Mouse (Mus musculus) adrenal gland, postnatal 36 days (tissue): ENCODE data around the gene Olfr1415. TPM values are rescaled to one million over a fixed set of nuclear protein-coding genes. Genes with fewer than 3 reads are reported as not detected.

Experiments
- microRNA-seq: library from miRNA; unstranded; fragments of <30 nt; microRNA quantifications from one replicate; pipeline ENCODE4 v1.2.0, GENCODE M21; 2021
- total RNA-seq, 2 experiments: library from RNA; stranded (reverse); gene quantifications; 2 replicates each; pipeline ENCODE4 v1.2.3; 2021

Olfr1415 gene
- total RNA-seq, 2 experiments from 2014 or later, result not detected

Small RNA genes lying within 50 kb of the gene (microRNA-seq; reads per million reads assigned to microRNA genes)
- gene Mir6900, result 1.5 reads per million

Other genes with a start within 250 kb of the Olfr1415 start
- gene Ndufa10, start 22.2 kb downstream of the Olfr1415 start, total RNA-seq, result 100 to 1,000 TPM; 385 to 397 TPM
- gene Olfr1416, start 11.0 kb downstream of the Olfr1415 start, total RNA-seq, result not detected
- gene Olfr1414, start 22.6 kb upstream of the Olfr1415 start, total RNA-seq, result under 1 TPM in 1 of 2 experiments, not detected in 1; 0.10 TPM
- gene Olfr1413, start 75.2 kb upstream of the Olfr1415 start, total RNA-seq, result not detected
- gene Olfr1412, start 89.7 kb upstream of the Olfr1415 start, total RNA-seq, result not detected
- not detected for gene Olfr1411, start 98.3 kb upstream of the Olfr1415 start, total RNA-seq
- gene Olfr1410, start 109.7 kb upstream of the Olfr1415 start, total RNA-seq, result not detected
- gene Olfr12, start 121.7 kb upstream of the Olfr1415 start, total RNA-seq, result not detected
- gene Cops9, start 145.9 kb upstream of the Olfr1415 start, total RNA-seq, result 100 to 1,000 TPM; 332 to 335 TPM
- gene Otos, start 152.7 kb upstream of the Olfr1415 start, total RNA-seq, result not detected